Mouse (Mus musculus): ENCODE data around the gene Ldlrad3.

Gene Ldlrad3

DNA sequence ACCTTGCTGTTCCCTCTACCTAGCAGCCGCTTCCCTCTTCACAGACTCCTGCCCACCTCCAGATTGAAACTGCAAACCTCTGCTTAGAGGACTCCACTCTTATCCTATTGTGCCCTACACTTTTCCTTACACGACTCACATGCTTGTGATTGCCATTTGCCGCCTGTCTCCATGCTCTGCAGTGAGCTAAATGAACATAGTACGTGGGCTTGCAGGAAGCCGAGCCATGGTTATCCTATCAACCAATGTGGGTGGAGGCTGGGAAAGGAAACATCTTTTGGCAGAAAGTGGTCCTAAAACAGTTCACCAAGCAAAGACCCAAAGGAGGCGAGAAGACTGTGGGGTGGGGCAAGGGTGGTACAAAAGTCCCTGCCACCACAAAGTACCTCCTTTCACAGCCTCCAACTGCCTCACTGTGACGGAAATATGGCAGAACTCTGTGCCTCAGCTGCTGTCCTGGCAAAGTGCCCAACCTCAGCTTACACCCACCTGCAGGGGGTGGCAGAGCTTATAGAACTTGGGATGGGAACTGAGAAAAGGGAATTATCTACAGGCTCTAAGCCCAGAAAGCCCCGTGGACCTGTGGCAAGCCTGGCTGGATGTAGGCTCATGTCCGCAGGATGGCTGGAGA is 153.4 kb downstream of the Ldlrad3 start:
- no peak for DNase-seq

DNA sequence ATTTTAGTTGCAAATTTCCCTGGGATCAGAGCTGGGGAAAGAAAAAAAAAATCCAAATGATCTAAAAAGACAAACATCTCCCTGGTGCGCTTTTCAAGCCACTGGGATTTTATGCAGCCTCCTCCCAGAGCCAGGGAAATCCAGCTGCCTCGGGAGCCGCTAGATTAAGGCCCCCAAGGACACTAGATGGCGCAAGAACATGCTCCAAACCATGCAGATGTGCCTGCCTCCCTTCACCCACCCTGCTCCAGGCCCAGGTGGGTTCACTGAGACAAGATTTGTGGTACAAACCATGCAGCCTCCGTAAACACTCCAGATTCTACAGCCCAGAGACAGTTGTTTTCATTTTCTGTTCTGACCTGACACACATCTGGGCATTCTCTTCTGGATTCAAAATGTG is 155.5 kb downstream of the Ldlrad3 start:
- DNase-seq: no peak

- no peak for DNase-seq
These were observed 156.0 kb downstream of the Ldlrad3 start for GRCm38 (mm10) chr2:102030152-102030551.

- DNase-seq: no peak
These were observed 156.5 kb downstream of the Ldlrad3 start for GRCm38 (mm10) chr2:102029682-102030081.

DNA sequence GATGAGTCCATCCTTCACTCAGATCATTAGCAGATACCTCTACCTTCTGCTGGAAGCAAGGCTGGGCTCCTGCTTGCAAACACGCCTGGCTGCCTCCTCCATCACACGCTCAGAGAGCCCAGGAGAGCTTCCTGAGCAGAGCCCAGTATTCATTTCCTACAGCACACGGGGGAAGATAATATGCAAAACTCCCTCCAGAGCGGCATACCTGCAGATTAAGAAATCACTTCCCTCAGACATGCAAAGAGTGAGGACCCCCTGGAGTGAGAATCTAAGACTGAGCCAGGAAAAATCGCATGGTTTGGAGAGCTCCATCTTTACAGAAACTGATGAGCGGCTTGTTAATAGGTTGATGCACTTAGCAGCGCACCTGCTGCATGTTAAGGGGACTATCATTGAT is 158.9 kb downstream of the Ldlrad3 start:
- DNase-seq: peak; percentile 74

GRCm38 (mm10) chr2:102026156-102026555 is 160.0 kb downstream of the Ldlrad3 start:
- no peak for DNase-seq

- DNase-seq: no peak
These were observed 161.7 kb downstream of the Ldlrad3 start for GRCm38 (mm10) chr2:102024483-102024882.

- no peak for DNase-seq
These were observed 164.7 kb downstream of the Ldlrad3 start for GRCm38 (mm10) chr2:102021371-102022084.

- no peak for DNase-seq
These were observed 165.6 kb downstream of the Ldlrad3 start for GRCm38 (mm10) chr2:102020546-102020945.

DNA sequence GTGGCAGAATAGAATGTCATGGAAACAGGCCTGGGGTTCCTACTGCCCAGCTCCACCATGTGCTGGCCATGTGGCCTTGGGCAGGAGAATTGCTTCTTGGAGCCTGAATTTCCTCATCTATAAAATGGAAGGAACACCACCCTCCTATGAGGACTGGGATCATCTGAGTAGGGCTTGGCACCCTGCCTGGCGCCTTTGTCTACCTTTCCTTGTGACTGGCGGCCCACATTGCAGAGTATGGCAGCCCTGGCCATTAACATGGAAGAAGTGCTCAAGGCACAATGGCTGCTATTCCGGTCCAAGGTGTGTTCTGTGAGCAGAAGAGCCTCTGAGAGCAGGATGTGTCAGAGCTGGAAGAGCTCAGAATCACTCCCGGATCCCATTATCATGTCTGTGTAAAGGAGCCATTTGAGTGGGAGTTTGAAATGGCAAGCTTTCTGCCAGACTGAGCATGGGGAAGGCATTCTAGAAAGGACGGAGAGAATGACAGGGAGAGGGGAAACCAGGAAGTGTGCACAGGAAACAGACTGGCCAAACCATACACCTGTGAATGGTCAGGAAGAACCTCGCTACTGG is 171.6 kb downstream of the Ldlrad3 start:
- DNase-seq: no peak

DNA sequence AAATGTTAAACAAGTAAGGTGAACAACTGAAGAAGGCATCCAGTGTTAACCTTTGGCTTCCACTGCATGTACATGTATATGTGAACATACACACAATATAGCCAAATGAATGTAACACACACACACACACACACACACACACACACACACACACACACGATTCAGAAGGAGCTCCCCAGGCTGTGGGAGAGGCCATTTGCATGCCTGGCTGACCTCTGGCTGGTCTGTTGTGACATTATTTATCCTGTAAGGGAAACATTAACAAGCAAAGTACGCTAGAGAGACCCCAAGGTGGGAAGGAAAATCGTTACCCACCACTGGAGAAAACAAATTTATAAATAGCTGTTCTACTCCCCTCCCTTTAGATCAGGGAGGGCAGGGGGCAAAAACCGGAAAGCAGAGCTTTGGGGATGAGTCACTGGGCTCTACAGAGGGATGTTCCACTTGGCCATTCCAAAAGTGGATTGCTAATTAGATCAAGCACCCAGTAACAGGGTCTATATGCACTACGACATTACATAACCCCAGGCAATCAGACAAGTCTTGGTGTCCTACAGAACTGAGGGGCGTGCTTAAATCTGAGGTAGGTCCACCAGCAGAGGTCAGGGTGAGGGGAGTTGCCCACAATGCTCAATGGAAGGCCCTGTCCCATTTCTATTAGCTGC is 174.7 kb downstream of the Ldlrad3 start:
- DNase-seq: no peak

- DNase-seq: no peak
These were observed 176.4 kb downstream of the Ldlrad3 start for GRCm38 (mm10) chr2:102009766-102010265.

DNA sequence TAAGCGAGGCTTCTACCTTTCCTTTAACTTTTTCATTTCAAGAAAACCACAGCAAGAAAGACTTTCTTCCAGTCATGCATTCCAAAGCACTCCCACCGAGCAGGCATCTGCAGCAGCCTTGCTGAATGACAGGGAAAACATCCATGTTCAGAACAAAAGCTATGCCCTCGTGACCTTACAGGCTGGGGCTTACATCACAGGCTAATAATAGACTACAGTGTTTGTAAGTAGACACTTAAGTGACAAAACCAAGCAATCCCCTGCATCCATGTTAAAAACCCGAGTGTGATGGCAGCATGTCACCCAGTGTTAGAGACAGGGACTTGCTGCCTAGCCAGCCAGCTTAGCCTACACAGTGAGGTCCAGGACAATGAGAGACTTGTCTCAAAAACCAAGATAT is 180.0 kb downstream of the Ldlrad3 start:
- no peak for DNase-seq

DNA sequence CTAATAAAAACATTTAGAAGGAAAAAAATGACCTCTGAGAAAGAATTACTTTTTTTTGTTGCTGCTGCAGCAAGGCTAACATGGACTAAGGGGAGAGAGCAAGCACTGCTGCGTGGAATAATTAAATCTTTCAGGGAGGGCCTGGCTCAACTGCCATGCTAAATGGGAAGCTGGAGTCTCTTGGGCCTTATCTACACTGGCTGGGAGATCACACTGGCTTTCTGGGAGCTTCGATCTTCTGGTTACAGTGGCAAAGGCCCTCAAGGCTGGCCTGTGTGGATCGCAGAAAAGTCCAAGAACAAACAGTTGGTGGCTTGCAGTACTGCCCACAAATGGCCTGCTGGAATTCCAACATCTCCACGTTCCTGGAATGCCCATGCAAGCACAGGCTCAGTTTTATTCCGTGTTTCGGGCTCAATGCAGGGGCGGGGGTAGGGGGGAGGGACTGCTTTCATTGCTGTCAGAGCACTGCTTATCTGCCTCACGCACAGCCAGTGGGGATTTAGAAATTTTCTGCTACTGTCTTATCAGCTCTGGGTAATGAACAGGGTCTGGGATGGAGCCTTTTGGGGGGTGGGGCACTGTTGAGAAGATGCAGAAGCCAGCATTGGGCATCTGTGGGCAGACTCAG is 180.7 kb downstream of the Ldlrad3 start:
- DNase-seq: no peak

GRCm38 (mm10) chr2:102003776-102004264 is 182.4 kb downstream of the Ldlrad3 start:
- no peak for DNase-seq

GRCm38 (mm10) chr2:102002974-102003775 is 183.0 kb downstream of the Ldlrad3 start:
- DNase-seq: no peak

GRCm38 (mm10) chr2:102002408-102002973 is 183.7 kb downstream of the Ldlrad3 start:
- DNase-seq: no peak

- DNase-seq: no peak
These were observed 184.5 kb downstream of the Ldlrad3 start for GRCm38 (mm10) chr2:102001661-102002060.

- no peak for DNase-seq
These were observed 187.1 kb downstream of the Ldlrad3 start for GRCm38 (mm10) chr2:101998911-101999572.

- no peak for DNase-seq
These were observed 189.2 kb downstream of the Ldlrad3 start for GRCm38 (mm10) chr2:101997013-101997412.

Measured in cerebellum, adult 11-12 months (tissue).